Mouse (Mus musculus) embryo, embryonic 10 days (tissue): ENCODE measurements at regions not wholly inside any gene's neighbourhood (a gene's known extent, or its start where the extent isn't known, plus 50 kb on each side); places are given as distances from the start of the nearest gene placed in this dataset.

ENCODE experiments used
- DNase-seq: peaks from one replicate; pipeline ENCODE4 v3.0.0-alpha.2; 2015; ENCODE audit warnings: low spot score

GRCm38 (mm10) chr1:183749126-183749525, 264.0 kb upstream of the Dusp10 start:
- DNase-seq, result no peak

GRCm38 (mm10) chr1:183754500-183754899, 258.6 kb upstream of the Dusp10 start:
- no peak for DNase-seq

DNA sequence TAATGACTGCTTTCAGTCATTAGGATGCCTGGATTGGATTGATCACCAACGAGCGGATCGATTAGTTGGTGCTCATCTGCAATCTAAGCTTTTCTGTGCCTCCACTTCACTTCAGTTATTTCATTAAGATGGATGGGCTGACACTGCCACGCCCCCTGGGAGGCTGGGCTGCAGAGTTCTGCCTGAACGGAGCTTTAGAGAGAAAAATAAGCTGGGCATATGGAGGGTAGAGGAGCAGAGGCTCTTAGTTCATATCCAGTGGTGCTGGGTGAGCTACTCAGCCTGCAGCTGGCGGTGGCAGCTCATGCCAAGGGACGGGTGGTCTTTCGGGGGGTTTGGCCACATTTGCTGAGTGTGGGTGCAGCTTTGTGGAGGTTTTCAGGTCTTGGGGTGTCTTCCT, 256.4 kb upstream of the Dusp10 start:
- peak; percentile 28 for DNase-seq

GRCm38 (mm10) chr1:183763864-183764726, 249.0 kb upstream of the Dusp10 start:
- DNase-seq, result peak; percentile 33

GRCm38 (mm10) chr1:183772844-183773243, 240.3 kb upstream of the Dusp10 start:
- no peak for DNase-seq

DNA sequence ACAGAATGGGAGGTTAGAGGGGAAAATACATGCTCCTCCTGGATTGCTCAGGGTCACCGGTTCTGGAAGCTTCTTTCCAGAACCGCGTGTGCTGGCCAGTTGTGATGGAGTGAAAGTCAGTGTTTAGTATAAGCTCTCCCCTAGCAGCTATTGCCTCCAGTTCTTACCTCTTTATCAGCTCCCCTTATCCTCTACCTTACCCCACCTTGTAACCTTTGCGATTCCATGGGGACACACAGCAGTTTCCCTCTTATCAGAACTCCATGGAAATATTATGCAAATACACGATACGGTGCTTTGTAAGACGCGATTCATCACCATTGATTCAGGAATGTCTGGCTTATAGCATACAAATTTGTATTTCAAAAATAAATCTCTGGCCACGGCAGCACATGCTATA, 232.9 kb upstream of the Dusp10 start:
- DNase-seq, result no peak

- peak; percentile 6 for DNase-seq
Measured at GRCm38 (mm10) chr1:183780779-183781178, 232.3 kb upstream of the Dusp10 start.

DNA sequence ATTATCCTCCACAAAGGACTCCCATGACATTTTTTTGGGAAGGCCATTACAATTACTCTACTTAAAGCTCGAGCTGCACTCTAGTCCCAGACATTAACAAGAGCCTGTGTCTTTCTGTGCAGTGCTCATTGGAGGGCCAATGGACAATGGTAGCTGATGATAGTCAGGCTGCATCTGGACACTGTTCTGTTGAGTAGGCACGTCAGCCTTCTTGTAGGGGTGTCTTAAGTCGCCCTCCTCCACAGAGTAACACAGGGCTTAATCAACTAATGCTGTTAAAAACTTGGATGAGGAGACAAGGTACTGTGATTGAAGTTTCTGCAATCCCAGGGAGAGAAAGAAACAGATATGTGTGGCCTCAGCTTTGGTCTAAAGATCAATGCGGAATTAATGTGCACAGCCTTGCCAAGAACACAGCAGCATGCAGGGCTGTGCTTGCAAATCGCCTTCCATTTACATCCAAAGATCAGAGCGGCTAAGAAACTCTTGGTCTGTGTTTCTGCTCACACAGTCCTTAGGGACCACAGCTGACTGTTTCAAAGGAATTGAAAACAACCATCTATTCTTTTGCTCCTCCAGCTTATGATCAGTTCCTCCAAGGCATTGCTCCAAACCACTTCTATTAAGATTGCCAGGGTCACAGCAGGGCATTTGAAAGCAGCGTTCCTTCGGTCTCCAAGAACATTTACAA, 229.5 kb upstream of the Dusp10 start:
- DNase-seq, result peak; percentile 11

- DNase-seq, result no peak
Measured at GRCm38 (mm10) chr1:183792230-183792813, 220.8 kb upstream of the Dusp10 start.

DNA sequence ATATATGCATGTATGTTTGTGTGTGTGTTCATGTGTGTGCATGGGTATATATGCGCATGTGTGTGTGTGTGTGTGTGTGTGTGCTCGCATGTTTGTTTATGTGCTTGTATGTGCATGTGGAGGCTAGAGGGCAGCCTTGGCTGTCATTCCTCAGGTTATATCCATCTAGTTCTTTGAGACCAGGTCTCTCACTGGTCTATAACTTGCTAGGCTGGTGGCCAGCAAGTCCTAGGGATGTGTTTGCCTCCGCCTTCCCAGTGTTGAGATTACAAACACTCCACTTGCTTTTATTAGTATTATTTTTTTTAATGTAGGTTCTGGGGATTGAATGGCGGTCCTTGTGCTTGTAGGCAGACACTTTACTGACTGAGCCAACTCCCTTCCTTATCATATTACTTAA, 219.8 kb upstream of the Dusp10 start:
- DNase-seq, result no peak

- DNase-seq, result peak; percentile 37
Measured at GRCm38 (mm10) chr1:183793913-183794445, 219.1 kb upstream of the Dusp10 start.

GRCm38 (mm10) chr1:183802351-183802750, 210.8 kb upstream of the Dusp10 start:
- no peak for DNase-seq

GRCm38 (mm10) chr1:183803357-183803756, 209.7 kb upstream of the Dusp10 start:
- DNase-seq, result no peak

GRCm38 (mm10) chr1:183803826-183804225, 209.3 kb upstream of the Dusp10 start:
- DNase-seq, result no peak

GRCm38 (mm10) chr1:183804295-183804694, 208.8 kb upstream of the Dusp10 start:
- DNase-seq, result no peak

DNA sequence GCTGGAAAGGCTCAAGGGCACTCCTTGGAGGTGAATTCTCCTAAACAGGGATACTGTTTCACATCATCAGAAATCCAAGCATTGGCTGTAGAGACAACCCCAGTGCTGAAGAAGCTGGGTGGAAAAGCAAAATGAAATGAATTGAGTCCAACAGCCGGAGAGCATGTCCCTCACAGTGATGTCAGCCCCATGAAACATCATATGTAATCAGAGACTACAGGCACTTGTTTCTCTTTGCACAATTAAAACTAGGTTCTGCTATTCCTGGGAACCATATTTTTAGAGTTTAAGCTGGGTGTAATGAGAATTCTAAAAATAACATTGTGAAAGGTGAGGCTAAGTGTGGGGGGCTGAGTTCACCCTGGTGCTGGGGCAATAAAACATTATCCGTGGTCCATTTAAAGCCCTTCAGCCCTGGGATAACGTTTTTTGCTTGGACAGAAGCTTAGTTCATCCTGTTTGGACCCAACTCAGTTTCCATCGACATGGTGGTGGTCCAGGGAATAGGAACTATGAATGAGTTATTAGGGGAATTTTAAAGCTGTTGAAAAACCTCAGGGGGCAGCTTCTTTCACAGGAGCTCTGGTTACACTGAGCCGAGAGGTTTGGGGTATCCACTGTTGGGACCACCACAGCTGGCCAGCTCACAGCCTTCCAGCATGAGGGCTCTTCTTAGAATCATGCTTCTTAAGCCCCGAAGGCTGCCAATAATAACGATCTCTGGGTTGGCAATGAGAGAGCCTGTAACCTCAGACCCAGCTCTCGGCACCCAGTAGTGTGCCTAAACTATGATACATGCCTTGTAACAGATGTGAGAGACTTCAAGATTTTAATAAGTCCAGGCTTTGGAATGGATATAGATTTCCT, 206.0 kb upstream of the Dusp10 start:
- no peak for DNase-seq

DNA sequence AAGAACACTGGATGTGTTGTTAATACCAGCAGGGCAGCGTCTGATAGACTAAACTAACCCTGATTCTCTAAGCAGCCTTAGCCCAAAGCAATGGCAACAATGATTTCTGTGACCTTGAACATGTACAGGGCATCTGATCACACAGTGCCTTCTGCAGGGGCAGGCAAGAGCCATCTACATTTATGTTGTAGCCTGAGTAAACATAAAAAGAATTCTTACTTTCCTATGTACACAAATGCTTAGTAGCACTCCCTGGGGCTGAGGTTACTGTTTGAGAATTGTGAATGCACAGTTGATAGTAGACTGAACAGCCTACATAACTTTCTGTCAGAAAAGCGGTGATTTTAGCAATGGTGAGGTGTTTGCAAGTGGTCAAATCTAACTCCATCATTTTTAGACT, 204.9 kb upstream of the Dusp10 start:
- DNase-seq, result no peak

DNA sequence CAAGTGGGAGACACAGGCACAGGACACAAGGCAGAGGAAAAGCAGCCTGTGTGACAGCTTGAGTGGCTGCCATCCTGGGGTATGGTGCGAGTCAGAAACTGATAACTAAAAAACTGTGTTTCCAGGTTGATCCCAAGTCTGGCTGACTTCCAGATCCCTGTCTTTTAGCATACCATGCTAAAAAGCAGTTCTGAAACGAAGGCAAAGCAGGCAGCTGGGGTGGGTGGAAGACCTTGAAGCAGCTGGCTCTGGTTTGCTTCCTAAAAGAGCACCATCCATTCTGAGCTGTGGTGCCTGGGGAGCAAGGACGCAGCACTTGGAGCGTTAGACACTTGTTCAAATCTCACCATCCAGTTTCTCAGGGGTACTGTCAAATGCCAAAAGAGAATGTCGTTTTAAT, 192.5 kb upstream of the Dusp10 start:
- DNase-seq, result no peak

DNA sequence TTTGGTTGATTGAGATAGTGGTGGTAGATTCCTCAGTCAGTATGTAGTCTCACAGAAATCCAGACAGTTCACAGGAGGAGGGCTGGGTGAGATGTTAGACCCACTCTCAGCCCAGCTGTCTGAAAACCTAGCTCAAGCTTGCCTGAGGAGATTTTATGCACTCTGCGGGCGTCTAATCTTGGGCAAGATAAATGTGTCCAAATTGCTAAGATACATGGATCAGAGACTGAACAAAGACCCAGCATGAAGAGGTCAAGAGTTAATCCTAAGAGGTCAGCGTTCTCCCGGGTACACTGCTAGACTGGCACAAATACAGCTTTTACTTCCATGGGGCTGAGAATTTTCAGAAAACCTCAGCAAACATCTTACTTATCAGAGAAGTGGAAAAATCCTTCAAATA, 186.8 kb upstream of the Dusp10 start:
- DNase-seq, result peak; percentile 58

GRCm38 (mm10) chr1:183845135-183845534, 168.0 kb upstream of the Dusp10 start:
- DNase-seq, result no peak

DNA sequence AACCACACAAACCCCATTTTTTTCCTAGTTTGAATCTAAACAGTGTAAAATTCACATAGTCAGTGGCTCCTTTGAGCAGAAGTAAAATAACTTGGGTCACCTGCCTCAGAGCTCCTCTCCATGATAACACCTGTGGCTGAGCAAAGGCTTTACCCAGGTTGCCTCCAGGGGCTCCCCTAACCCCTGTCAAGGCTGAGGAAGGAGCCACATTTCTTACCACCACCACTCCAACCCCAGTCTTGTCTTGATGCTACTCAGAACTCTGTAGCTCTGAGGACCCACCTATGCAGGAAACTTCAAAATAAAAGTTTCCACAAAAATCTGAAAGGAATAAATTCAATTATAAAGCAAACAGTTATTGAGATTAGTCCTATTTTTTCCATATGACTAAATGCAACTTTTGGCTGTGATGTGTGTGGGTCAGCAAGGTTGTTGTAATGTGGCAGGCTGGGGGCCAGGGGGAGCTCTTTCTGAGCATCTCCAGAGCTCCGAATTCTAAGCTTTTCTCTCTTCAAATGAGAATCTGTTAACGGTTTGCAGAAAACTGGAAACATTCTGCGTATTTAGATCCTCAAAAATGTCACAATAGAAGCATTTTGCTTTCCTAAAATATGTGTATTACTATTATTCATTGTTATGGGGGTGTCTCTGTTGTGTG, 159.0 kb upstream of the Dusp10 start:
- DNase-seq, result no peak
